Mouse (Mus musculus): ENCODE measurements at regions not wholly inside any gene's neighbourhood (a gene's known extent, or its start where the extent isn't known, plus 50 kb on each side); places are given as distances from the start of the nearest gene placed in this dataset.
A peak's percentile ranks its signal among the peaks of the same experiment; 100 is the strongest.

DNA sequence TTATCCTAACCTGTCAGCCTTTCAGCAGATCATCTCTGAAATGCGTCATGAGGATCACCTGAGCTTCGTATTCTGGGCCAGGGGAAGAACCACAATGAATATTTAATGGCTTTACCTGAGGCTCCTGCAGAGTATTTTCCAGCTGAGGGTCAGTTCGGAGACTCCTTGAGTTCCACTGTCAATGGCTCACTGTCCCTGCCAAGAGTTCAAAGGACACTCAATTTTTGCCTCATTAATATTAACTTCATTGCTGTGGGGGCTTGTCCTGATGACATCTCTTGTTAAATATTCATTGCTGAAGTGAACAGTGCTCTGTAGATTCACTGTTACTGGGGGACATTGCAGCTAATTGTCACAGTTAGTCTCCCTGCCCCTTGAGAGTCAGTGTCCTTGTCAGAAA is 316.2 kb upstream of the Myt1l start:
- no peak for DNase-seq (ENCODE audit: low spot score)

DNA sequence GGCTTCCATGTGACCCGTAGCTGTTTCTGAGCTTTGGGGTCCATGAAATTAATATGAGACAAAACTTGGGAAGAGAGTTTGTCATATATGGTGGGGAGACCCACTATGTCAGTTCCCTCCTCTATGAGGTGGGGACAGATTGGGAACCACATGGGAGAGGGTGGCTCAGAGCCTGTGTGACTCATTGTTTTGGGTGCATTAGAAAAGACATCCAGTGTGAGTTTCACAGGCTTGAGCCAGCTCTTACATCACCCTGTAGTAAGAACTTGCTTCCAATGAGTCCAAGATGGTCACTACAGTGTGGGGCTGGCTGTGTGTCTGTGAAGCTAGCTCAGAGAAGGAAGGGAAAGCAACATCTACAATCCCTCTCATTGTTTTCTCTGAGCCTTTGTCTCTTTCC is 314.6 kb upstream of the Myt1l start:
- no peak for DNase-seq (ENCODE audit: low spot score)

- no peak for DNase-seq (ENCODE audit: low spot score)
Observed at GRCm38 (mm10) chr12:29222099-29222498, 306.1 kb upstream of the Myt1l start.

DNA sequence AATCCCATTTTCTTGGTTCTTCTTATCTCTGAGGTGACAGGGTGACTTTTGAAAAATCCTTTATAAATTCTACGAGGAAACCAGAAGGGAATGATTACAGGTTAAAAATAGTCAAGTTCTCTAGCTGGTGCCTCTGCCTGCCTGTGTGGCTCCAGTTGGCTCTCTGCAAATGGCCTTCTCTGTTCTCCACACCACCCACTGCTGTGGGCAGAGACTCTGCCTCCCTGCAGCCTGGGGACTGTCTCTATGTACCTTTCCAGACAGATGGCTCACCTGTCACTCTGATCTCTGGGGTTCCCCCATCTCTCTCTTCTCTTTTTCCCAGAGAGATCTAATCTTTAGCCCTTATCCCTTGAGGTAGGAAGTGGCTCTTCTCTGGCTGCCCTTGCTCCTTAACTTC is 302.2 kb upstream of the Myt1l start:
- DNase-seq (ENCODE audit: low spot score) = no peak

- DNase-seq (ENCODE audit: low spot score) = no peak
Observed at GRCm38 (mm10) chr12:29232492-29233447, 295.4 kb upstream of the Myt1l start.

DNA sequence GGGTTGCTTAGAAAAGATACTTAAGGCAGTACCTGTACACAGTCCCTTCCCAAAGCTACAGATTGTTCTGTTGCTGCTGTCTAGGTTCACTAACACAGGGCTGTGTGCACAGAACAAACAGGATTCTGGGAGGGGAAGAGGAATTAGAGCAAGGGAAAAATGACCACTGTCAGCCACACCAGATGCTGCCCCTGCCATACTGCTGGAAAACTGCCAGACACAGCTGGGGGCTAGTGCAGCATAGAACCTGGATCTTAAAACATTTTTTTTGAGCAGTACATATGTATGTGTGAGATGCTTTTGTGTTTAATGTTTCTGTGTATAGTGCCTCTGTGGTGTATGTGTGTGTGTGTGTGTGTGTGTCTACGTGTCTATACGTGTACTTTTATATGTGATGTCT is 291.7 kb upstream of the Myt1l start:
- no peak for DNase-seq (ENCODE audit: low spot score)

DNA sequence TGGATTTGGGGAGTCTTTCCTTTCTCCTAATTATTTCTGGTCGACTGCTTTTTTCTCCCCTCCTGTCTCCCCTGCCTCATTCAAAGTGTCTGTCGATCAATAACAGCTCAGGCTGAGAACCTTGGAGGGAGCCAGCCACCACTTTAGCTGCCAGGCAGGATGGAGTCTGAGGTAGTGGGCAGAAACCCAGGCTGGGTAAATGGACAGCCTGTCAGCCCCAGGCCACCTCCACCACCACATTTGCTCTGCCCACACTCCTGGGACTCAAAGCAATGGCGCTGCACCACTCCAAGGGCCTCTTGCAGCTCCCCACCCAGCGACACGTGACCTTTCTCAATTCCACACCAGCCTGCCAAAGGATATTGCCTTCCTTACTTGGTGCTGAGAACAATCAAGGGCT is 290.7 kb upstream of the Myt1l start:
- no peak for DNase-seq (ENCODE audit: low spot score)

GRCm38 (mm10) chr12:29239482-29239881 is 288.7 kb upstream of the Myt1l start:
- no peak for DNase-seq (ENCODE audit: low spot score)

- DNase-seq (ENCODE audit: low spot score) = no peak
Observed at GRCm38 (mm10) chr12:29239975-29240374, 288.2 kb upstream of the Myt1l start.

DNA sequence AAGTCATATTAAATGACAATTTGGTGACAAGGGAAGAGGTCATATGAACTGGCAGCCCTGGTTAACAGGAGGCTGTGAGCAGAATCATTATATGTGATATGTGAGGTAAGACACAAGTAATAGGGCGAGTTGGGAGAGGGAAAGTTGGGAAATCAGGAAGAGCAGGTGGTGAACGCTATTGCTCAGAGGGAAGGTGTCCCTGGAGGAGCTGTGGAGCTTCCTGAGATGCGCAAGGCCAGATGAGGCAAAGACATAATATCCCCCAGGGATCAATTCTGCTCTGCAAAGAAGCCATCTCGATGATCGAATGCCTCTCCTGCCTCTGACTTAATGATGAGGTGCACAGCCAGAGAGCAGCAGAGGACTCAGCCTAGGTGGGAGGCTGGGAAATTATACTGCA is 285.1 kb upstream of the Myt1l start:
- no peak for DNase-seq (ENCODE audit: low spot score)

DNA sequence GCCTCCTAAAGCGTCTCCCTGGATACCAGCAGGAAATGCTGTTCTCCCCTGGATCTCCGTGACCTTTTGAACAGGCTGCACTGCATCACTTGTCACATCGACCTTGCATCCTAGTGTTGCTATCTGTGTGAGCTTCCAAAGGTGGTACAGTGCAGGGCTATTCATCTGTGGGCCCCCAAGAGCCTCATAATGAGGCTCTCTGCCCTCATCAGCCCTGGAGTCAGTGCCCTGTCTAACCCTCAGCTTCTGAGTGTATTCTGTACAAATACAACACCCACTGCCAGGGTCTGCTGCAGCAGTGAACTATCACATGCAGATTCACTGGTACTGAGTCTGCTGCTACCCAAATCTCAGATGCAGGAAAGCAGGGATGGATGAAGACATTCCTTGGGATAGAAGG is 282.1 kb upstream of the Myt1l start:
- no peak for DNase-seq (ENCODE audit: low spot score)

GRCm38 (mm10) chr12:29247356-29247755 is 280.8 kb upstream of the Myt1l start:
- DNase-seq (ENCODE audit: low spot score) = no peak

- no peak for DNase-seq (ENCODE audit: low spot score)
Observed at GRCm38 (mm10) chr12:29248459-29248858, 279.7 kb upstream of the Myt1l start.

DNA sequence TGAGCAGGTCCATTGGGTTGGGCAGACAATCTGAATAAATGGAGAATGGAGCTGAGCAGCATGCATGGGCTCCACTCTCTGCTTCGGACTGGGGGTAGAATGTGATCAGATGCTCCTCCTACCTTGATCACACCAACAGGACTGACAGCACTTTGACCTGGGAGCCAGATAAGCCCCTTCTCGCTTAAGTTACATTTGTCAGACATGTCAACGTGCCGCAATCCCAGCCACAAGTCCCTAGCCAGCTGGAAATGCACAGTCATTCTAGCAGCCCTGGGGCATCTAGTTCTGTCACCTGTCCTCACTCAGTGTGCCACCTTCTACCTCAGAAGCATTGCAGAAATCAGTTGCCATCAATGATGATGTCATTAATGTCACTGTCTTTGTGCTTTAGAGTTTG is 272.1 kb upstream of the Myt1l start:
- DNase-seq (ENCODE audit: low spot score) = no peak

DNA sequence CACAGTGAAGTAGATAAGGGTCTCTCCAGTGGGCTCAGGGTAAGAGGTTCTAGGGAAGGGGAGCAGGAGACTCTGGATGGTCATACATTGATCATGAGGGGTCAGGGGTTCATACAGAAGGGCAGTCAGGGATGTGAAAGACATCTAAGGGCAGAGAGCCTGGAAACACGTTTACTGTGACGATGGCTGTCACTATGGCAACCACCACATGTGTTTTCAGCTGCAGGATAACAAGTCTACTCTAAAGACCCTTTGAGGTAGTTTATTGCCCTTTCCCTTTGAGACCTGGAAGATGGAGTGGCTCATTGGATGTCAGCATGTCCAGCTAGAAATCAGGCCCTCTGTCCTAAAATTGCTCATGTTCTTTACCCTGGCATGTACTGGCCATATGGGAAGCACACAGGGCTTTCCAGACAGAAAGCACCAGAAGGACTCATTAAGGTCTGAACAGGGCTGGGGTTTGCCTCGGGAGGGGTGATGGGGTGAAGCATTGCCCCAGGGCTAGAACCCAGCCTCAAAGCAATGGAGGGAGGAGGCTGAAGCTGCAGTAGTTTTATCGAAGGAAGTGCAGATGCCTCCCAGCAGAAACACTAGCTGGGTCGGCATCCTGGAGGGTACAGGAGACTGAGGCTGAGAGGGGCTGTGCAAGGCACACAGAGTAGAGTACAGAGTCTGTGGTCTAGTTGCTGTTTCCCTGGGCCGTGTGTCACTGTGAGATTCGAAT is 271.0 kb upstream of the Myt1l start:
- DNase-seq (ENCODE audit: low spot score) = peak; percentile 78

- DNase-seq (ENCODE audit: low spot score) = peak; percentile 65
Observed at GRCm38 (mm10) chr12:29257735-29258547, 270.2 kb upstream of the Myt1l start.

GRCm38 (mm10) chr12:29258548-29258874 is 269.7 kb upstream of the Myt1l start:
- no peak for DNase-seq (ENCODE audit: low spot score)

DNA sequence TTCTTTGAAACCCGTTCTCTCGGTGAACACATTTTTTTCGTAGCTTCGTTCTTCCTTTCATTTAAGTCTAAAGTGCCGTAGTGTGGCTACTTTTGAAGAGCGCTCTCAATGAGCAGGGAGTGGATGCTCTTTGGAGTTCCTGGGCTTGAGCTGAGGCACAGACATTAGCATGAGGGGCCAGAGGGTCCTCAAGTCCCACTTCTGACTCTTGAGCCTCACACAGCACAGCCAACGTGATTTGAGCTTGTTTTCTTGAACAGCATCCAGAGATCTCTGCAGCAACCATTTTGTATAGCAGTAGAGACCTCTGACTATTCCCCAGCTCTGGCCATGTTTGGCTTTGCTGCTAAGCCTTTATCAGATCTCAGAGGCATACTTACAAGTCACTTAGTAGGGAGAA is 269.2 kb upstream of the Myt1l start:
- no peak for DNase-seq (ENCODE audit: low spot score)

DNA sequence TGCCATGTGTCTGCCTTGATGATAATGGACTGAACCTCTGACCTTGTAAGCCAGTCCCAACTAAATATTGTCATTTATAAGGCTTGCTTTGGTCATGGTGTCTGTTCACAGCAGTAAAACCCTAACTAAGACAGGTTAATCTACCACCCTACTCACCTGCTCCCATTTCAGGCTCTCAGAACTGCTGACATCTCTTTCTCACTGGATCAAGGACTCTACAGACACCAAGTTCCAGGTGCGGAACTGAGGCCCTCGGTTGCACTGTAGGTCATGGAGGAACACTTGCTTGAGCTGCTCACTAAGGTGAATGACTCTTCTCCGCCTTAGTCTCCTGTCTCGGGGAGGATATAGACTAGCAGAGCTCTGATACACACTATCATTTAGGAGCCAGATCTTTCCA is 254.0 kb upstream of the Myt1l start:
- DNase-seq (ENCODE audit: low spot score) = no peak

- no peak for DNase-seq (ENCODE audit: low spot score)
Observed at GRCm38 (mm10) chr12:29275676-29276075, 252.5 kb upstream of the Myt1l start.

GRCm38 (mm10) chr12:29279631-29280080 is 248.5 kb upstream of the Myt1l start:
- DNase-seq (ENCODE audit: low spot score) = peak; percentile 17

DNA sequence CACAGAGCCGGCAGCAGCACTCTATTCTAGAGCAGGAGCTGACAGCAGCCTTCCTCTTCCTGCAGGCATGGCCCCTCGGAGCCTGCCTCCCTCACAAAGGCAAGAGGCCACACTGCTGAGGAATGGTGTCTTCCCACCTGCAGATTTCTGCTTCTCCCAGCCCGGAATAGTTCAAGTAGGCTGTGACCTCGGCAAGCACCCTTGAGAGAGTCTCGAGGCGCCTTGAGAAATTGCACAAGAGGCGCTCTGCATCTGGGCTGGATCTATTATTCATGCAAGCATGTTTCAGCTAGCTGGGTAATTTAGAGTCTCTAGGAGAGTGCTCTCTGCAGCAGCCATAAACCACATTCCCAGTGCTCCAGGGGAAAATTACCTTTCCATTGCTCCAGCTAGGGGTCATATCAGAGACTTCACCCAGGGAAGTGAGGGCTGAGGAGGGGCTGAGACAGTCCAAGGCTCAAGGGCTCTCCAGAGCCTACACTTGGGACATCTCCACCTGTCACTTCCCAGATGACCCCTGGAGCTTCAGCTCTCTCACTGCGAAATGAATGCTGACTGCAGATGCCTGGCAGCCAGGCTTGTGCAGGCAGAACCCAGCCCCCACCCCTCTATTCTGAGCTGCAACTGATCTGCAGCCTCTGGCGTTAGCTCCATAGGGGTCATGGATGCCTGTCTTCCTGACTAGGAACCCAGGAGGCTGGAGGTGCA is 247.9 kb upstream of the Myt1l start:
- DNase-seq (ENCODE audit: low spot score) = peak; percentile 21

All from embryo, embryonic 10 days (tissue).